Mouse (Mus musculus) adrenal gland, postnatal 10 days (tissue): ENCODE data around the gene Dhrs11. TPM values are rescaled to one million over a fixed set of nuclear protein-coding genes. Genes with fewer than 3 reads are reported as not detected.

Experiments used
- total RNA-seq, 2 experiments: library from RNA; stranded (reverse); gene quantifications; 2 replicates each; pipeline ENCODE4 v1.2.3; 2021

Dhrs11 gene
- total RNA-seq, 2 experiments from 2014 or later, result 40.8 to 45.8 TPM

Other genes starting within 250 kb of the Dhrs11 start
- 10 to 100 TPM; 14.0 to 22.7 TPM for gene Mrm1, start 9.5 kb downstream of the Dhrs11 start, total RNA-seq
- 10 to 100 TPM; 65.3 to 75.2 TPM for gene Ggnbp2, start 41.8 kb upstream of the Dhrs11 start, total RNA-seq
- gene Myo19, start 51.2 kb upstream of the Dhrs11 start, total RNA-seq, result 10 to 100 TPM; 16.6 to 20.0 TPM
- 1 to 10 TPM; 7.1 to 8.3 TPM for gene Pigw, start 51.3 kb upstream of the Dhrs11 start, total RNA-seq
- gene Znhit3, start 87.4 kb upstream of the Dhrs11 start, total RNA-seq, result 10 to 100 TPM; 10.8 TPM
- 10 to 100 TPM; 41.2 to 53.6 TPM for gene Car4, start 128.8 kb upstream of the Dhrs11 start, total RNA-seq